In genomic region chr6:142471141-142471540, GRCm38 (mm10) we compare ENCODE assay signal across 26 mouse cellular contexts. TPM values are rescaled to one million over a fixed set of nuclear protein-coding genes. Genes with fewer than 3 reads are reported as not detected.
DNase-seq lines count a peak whose midpoint lies in the region; ATAC-seq and TF ChIP-seq lines count a peak whose summit lies in the region.
"Had no signal": no experiment of that assay in that cellular context is flagged by ENCODE, and none has a peak within 500 bp of the region (broad histone marks: within the 10 kb centered on the region; RNA-seq: fewer than 3 reads in every experiment).

No protein-coding gene starts in this region.

- 81% methylated on average over 8 of the region's 8 CpGs for WGBS in heart, adult 2 months
- 72% methylated on average over 8 of the region's 8 CpGs for WGBS in liver, embryonic 11.5 days
- WGBS in liver, embryonic 15.5 days (ENCODE audit: insufficient replicate concordance), result 64% methylated on average over 8 of the region's 8 CpGs
- 64% methylated on average over 8 of the region's 8 CpGs for WGBS in stomach, embryonic 16.5 days
- WGBS in lung, postnatal 0 days, result 51% methylated on average over 8 of the region's 8 CpGs

- H3K9me3 ChIP-seq in liver, embryonic 11.5 days (ENCODE audit: control insufficient read depth, low read length), result no peaks in the 10 kb centered on the region
- no peaks in the 10 kb centered on the region for H3K9me3 ChIP-seq in liver, embryonic 15.5 days (replicated peaks)
- H3K9me3 ChIP-seq in stomach, embryonic 16.5 days (replicated peaks; ENCODE audit: control insufficient read depth, low read length), result no peaks in the 10 kb centered on the region
- no peaks in the 10 kb centered on the region for H3K9me3 ChIP-seq in lung, postnatal 0 days (ENCODE audit: low read length)
- H3K9me3 ChIP-seq: embryonic facial prominence, embryonic 10.5 days; forebrain, embryonic 15.5 days; heart, embryonic 12.5 days; hindbrain, embryonic 10.5 days had no signal

- TF ChIP-seq EP300 in heart, adult 2 months (IDR thresholded peaks at IDR 0.05; ENCODE audit: insufficient read depth, low read depth, low read length), result no peak
- no peak for TF ChIP-seq EP300 in lung, postnatal 0 days (IDR thresholded peaks at IDR 0.05)

- H3K36me3 ChIP-seq in heart, adult 2 months (ENCODE audit: control insufficient read depth, insufficient read depth, low read length), result no peaks in the 10 kb centered on the region
- no peaks in the 10 kb centered on the region for H3K36me3 ChIP-seq in liver, embryonic 11.5 days (ENCODE audit: control insufficient read depth, insufficient read depth, low read length)
- H3K36me3 ChIP-seq in liver, embryonic 15.5 days (replicated peaks), result no peaks in the 10 kb centered on the region
- H3K36me3 ChIP-seq in stomach, embryonic 16.5 days (ENCODE audit: control insufficient read depth, insufficient read depth, low read length), result no peaks in the 10 kb centered on the region
- no peaks in the 10 kb centered on the region for H3K36me3 ChIP-seq in lung, postnatal 0 days (ENCODE audit: insufficient read depth, low read length)
- H3K36me3 ChIP-seq: embryonic facial prominence, embryonic 10.5 days; forebrain, embryonic 15.5 days; heart, embryonic 12.5 days; hindbrain, embryonic 10.5 days had no signal

- H3K9ac ChIP-seq in heart, adult 2 months (ENCODE audit: low read depth, low read length), result no peak overlapping the region
- no peak overlapping the region for H3K9ac ChIP-seq in liver, embryonic 11.5 days (ENCODE audit: low read depth, low read length)
- H3K9ac ChIP-seq in liver, embryonic 15.5 days, result no peak overlapping the region
- no peak overlapping the region for H3K9ac ChIP-seq in stomach, embryonic 16.5 days (ENCODE audit: low read length)
- no peak overlapping the region for H3K9ac ChIP-seq in lung, postnatal 0 days (replicated peaks; ENCODE audit: low read depth)
- H3K9ac ChIP-seq: forebrain, embryonic 15.5 days; heart, embryonic 12.5 days; hindbrain, embryonic 14.5 days had no signal

- peak; percentile 34 for ATAC-seq in liver, embryonic 11.5 days (replicated peaks; ENCODE audit: low FRiP score)
- ATAC-seq in liver, embryonic 15.5 days (ENCODE audit: insufficient read depth), result peak; percentile 54
- peak; percentile 53 for ATAC-seq in stomach, embryonic 16.5 days (ENCODE audit: insufficient read depth, low FRiP score)
- no peak for ATAC-seq in lung, postnatal 0 days
- ATAC-seq: forebrain, embryonic 15.5 days had no signal

- no peak overlapping the region for H3K27ac ChIP-seq in heart, adult 2 months
- H3K27ac ChIP-seq in liver, embryonic 11.5 days (ENCODE audit: low read depth, low read length), result peak overlapping the region; percentile 28; the same call in 1 of the 2 replicates
- H3K27ac ChIP-seq in liver, embryonic 15.5 days (replicated peaks), result no peak overlapping the region
- H3K27ac ChIP-seq in stomach, embryonic 16.5 days (ENCODE audit: low read length), result no peak overlapping the region
- no peak overlapping the region for H3K27ac ChIP-seq in lung, postnatal 0 days (ENCODE audit: low read length)
- H3K27ac ChIP-seq: embryonic facial prominence, embryonic 10.5 days; forebrain, embryonic 15.5 days; hindbrain, embryonic 10.5 days; hindbrain, embryonic 14.5 days had no signal

- peak overlapping the region; percentile 5 for H3K4me2 ChIP-seq in liver, embryonic 11.5 days
- peak overlapping the region; percentile 35 for H3K4me2 ChIP-seq in liver, embryonic 15.5 days
- no peak overlapping the region for H3K4me2 ChIP-seq in stomach, embryonic 16.5 days (ENCODE audit: low read depth, low read length)
- no peak overlapping the region for H3K4me2 ChIP-seq in lung, postnatal 0 days (replicated peaks; ENCODE audit: low read depth, low read length)
- H3K4me2 ChIP-seq: forebrain, embryonic 15.5 days; heart, embryonic 12.5 days; hindbrain, embryonic 14.5 days had no signal

- DNase-seq in heart, adult 11 months, result peak; percentile 51
- no peak for DNase-seq in heart, adult 2 months
- DNase-seq in liver, embryonic 11.5 days (ENCODE audit: low spot score), result no peak
- no peak for DNase-seq in lung, postnatal 36 days
- DNase-seq in lung, postnatal 0 days (ENCODE audit: low spot score), result no peak
- no peak for DNase-seq in left cerebral cortex, postnatal 14 days (ENCODE audit: low spot score in 2 of 2)
- DNase-seq: adrenal gland, postnatal 10 days; cerebellum, adult 11 months; cerebellum, adult 9-10 months; cerebellum, postnatal 25 days; gastrocnemius, postnatal 10 days had no signal

- no peak for TF ChIP-seq CTCF in heart, adult 2 months (IDR thresholded peaks at IDR 0.05)
- TF ChIP-seq CTCF in lung, postnatal 0 days (IDR thresholded peaks at IDR 0.05), result no peak

- H3K79me2 ChIP-seq in heart, adult 2 months (replicated peaks; ENCODE audit: control insufficient read depth, insufficient read depth, low read length), result no peaks in the 10 kb centered on the region

- intact Hi-C loops in heart, adult 2 months (cut with DNase I), result no loop called here
- intact Hi-C loops in left cerebral cortex, postnatal 14 days (cut with DNase I), result no loop called here

- H3K4me3 ChIP-seq in heart, adult 2 months, result no peak overlapping the region
- H3K4me3 ChIP-seq in liver, embryonic 11.5 days (ENCODE audit: low read depth, low read length), result no peak overlapping the region
- H3K4me3 ChIP-seq in liver, embryonic 15.5 days (replicated peaks), result peak overlapping the region; percentile 22
- H3K4me3 ChIP-seq in stomach, embryonic 16.5 days (replicated peaks; ENCODE audit: low read length), result no peak overlapping the region
- H3K4me3 ChIP-seq in lung, postnatal 0 days (ENCODE audit: low read depth, low read length), result no peak overlapping the region
- H3K4me3 ChIP-seq: embryonic facial prominence, embryonic 10.5 days; forebrain, embryonic 15.5 days; heart, embryonic 12.5 days; hindbrain, embryonic 10.5 days had no signal

- H3K4me1 ChIP-seq in heart, adult 2 months (ENCODE audit: control insufficient read depth, insufficient read depth, low read length), result no peaks in the 10 kb centered on the region
- no peaks in the 10 kb centered on the region for H3K4me1 ChIP-seq in liver, embryonic 11.5 days (replicated peaks; ENCODE audit: control insufficient read depth, insufficient read depth, low read length)
- H3K4me1 ChIP-seq in liver, embryonic 15.5 days (replicated peaks), result no peaks in the 10 kb centered on the region
- no peaks in the 10 kb centered on the region for H3K4me1 ChIP-seq in stomach, embryonic 16.5 days (ENCODE audit: control insufficient read depth, insufficient read depth, low read length)
- no peaks in the 10 kb centered on the region for H3K4me1 ChIP-seq in lung, postnatal 0 days (ENCODE audit: insufficient read depth, low read depth, low read length)
- H3K4me1 ChIP-seq: embryonic facial prominence, embryonic 10.5 days; forebrain, embryonic 15.5 days; heart, embryonic 12.5 days; hindbrain, embryonic 10.5 days had no signal

- no peak for TF ChIP-seq POLR2A in heart, adult 2 months (IDR thresholded peaks at IDR 0.05; ENCODE audit: insufficient read depth, low read depth, low read length)

- H3K27me3 ChIP-seq in heart, adult 2 months (ENCODE audit: control insufficient read depth, insufficient read depth, low read length), result no peaks in the 10 kb centered on the region
- H3K27me3 ChIP-seq in liver, embryonic 11.5 days (replicated peaks; ENCODE audit: control insufficient read depth, insufficient read depth, low read length), result no peaks in the 10 kb centered on the region
- H3K27me3 ChIP-seq in liver, embryonic 15.5 days, result no peaks in the 10 kb centered on the region
- no peaks in the 10 kb centered on the region for H3K27me3 ChIP-seq in stomach, embryonic 16.5 days (ENCODE audit: control insufficient read depth, insufficient read depth, low read length)
- no peaks in the 10 kb centered on the region for H3K27me3 ChIP-seq in lung, postnatal 0 days (replicated peaks; ENCODE audit: insufficient read depth, low read length)
- H3K27me3 ChIP-seq: forebrain, embryonic 15.5 days; heart, embryonic 12.5 days had no signal

RNA-seq across cellular contexts. Expression of gene Gys2, which starts 1.8 kb away (rescaled TPM):
- under 1 TPM; 0.09 to 0.39 TPM for total RNA-seq in heart, adult 2 months (2021)
- 0.50 and 1.0 TPM in 2 replicates for polyA plus RNA-seq in heart, adult 2 months (2012; rRNA removed)
- 21.3 and 23.8 TPM in 2 replicates for polyA plus RNA-seq in liver, embryonic 11.5 days (2014; fragmentation: Nextera tagmentation; extraction: Ambion mirVana)
- polyA plus RNA-seq in liver, embryonic 15.5 days (2015; fragmentation: Nextera tagmentation; extraction: Ambion mirVana), result 49.8 and 58.9 TPM in 2 replicates
- polyA plus RNA-seq in stomach, embryonic 16.5 days (2015; fragmentation: Nextera tagmentation; extraction: Ambion mirVana), result 2.7 and 3.4 TPM in 2 replicates
- not detected in 2 replicates for polyA plus RNA-seq in lung, postnatal 0 days (2015; fragmentation: Nextera tagmentation; extraction: Ambion mirVana)
- total RNA-seq in left cerebral cortex, postnatal 14 days (2021), result not detected
- total RNA-seq: heart, adult 8-10 months; MEL had no signal
- polyA plus RNA-seq: brain, embryonic 14.5 days; C2C12; embryonic facial prominence, embryonic 10.5 days; embryonic facial prominence, embryonic 14.5 days; forebrain, embryonic 11.5 days; forebrain, embryonic 15.5 days had no signal

RNA-seq across cellular contexts. Expression of gene Ldhb, which starts 36.6 kb away (rescaled TPM):
- 1,000 to 10,000 TPM; 2,754 to 3,232 TPM for total RNA-seq in heart, adult 2 months (2021)
- 2,197 and 2,972 TPM in 2 replicates for polyA plus RNA-seq in heart, adult 2 months (2012; rRNA removed)
- 130 and 135 TPM in 2 replicates for polyA plus RNA-seq in liver, embryonic 11.5 days (2014; fragmentation: Nextera tagmentation; extraction: Ambion mirVana)
- 19.5 and 19.7 TPM in 2 replicates for polyA plus RNA-seq in liver, embryonic 15.5 days (2015; fragmentation: Nextera tagmentation; extraction: Ambion mirVana)
- polyA plus RNA-seq in stomach, embryonic 16.5 days (2015; fragmentation: Nextera tagmentation; extraction: Ambion mirVana), result 156 and 159 TPM in 2 replicates
- 182 and 184 TPM in 2 replicates for polyA plus RNA-seq in lung, postnatal 0 days (2015; fragmentation: Nextera tagmentation; extraction: Ambion mirVana)
- total RNA-seq in left cerebral cortex, postnatal 14 days (2021), result 100 to 1,000 TPM; 689 to 743 TPM
- total RNA-seq: MEL had no signal

RNA-seq across cellular contexts. Expression of gene Spx, which starts 57.9 kb away (rescaled TPM):
- not detected for total RNA-seq in heart, adult 2 months (2021)
- polyA plus RNA-seq in heart, adult 2 months (2012; rRNA removed), result 0.18 and 0.25 TPM in 2 replicates
- polyA plus RNA-seq in liver, embryonic 11.5 days (2014; fragmentation: Nextera tagmentation; extraction: Ambion mirVana), result 0.26 and 0.29 TPM in 2 replicates
- 0.09 and 0.13 TPM in 2 replicates for polyA plus RNA-seq in liver, embryonic 15.5 days (2015; fragmentation: Nextera tagmentation; extraction: Ambion mirVana)
- polyA plus RNA-seq in stomach, embryonic 16.5 days (2015; fragmentation: Nextera tagmentation; extraction: Ambion mirVana), result 0.41 and 0.67 TPM in 2 replicates
- 0.38 and 0.43 TPM in 2 replicates for polyA plus RNA-seq in lung, postnatal 0 days (2015; fragmentation: Nextera tagmentation; extraction: Ambion mirVana)
- 1 to 10 TPM in 1 of 2 experiments, under 1 TPM in 1; 0.92 to 2.1 TPM for total RNA-seq in left cerebral cortex, postnatal 14 days (2021)
- total RNA-seq: gastrocnemius, postnatal 10 days; heart, adult 8-10 months; heart, postnatal 25 days had no signal
- polyA plus RNA-seq: heart, embryonic 16.5 days had no signal

Comparison
In these comparisons a context has a peak if more than half of its experiments do, and no peak if none do; other contexts are left out.
1. H3K4me2 ChIP-seq: peak in liver, embryonic 11.5 days (single experiment) and liver, embryonic 15.5 days (single experiment); none in stomach, embryonic 16.5 days (single experiment) and lung, postnatal 0 days (single experiment).
2. RNA of gene Ldhb, which starts 36.6 kb away (polyA plus RNA-seq): 2,197 to 2,972 TPM in heart, adult 2 months; 182 to 184 TPM in lung, postnatal 0 days, 156 to 159 TPM in stomach, embryonic 16.5 days, 130 to 135 TPM in liver, embryonic 11.5 days and 19.5 to 19.7 TPM in liver, embryonic 15.5 days; every median in the first group is over 10 times any median in the second.